Mouse (Mus musculus) hematopoietic stem cell, adult 5-6 weeks (primary cell): Measurements from ENCODE around the gene Bcat1. TPM values are rescaled to one million over a fixed set of nuclear protein-coding genes. Genes with fewer than 3 reads are reported as not detected.

ENCODE experiments used
- ATAC-seq, 2 experiments: fragments of 125-278 bp in 1 of 2; replicated peaks in 1 of 2; 2 replicates each; pipeline ENCODE4 v1.8.0; 2016 to 2017; ENCODE audit warnings: inconsistent platforms in 2 of 2, mild to moderate bottlenecking in 2 of 2, moderate number of reproducible peaks in 2 of 2, low read depth in 1 of 2, moderate TSS enrichment in 1 of 2; ENCODE audit not compliant: low FRiP score in 2 of 2, poor library complexity in 2 of 2, severe bottlenecking in 2 of 2, insufficient read depth in 1 of 2, low TSS enrichment in 1 of 2
- total RNA-seq: library from RNA; stranded (forward); fragments of 172-1452, 232-1000 nt; gene quantifications from 2 replicates; pipeline ENCODE4 v1.2.3, GENCODE M21; 2017

The Bcat1 gene
- 0.79 TPM in 1 of 2 replicates, not detected in the other for total RNA-seq

DNA sequence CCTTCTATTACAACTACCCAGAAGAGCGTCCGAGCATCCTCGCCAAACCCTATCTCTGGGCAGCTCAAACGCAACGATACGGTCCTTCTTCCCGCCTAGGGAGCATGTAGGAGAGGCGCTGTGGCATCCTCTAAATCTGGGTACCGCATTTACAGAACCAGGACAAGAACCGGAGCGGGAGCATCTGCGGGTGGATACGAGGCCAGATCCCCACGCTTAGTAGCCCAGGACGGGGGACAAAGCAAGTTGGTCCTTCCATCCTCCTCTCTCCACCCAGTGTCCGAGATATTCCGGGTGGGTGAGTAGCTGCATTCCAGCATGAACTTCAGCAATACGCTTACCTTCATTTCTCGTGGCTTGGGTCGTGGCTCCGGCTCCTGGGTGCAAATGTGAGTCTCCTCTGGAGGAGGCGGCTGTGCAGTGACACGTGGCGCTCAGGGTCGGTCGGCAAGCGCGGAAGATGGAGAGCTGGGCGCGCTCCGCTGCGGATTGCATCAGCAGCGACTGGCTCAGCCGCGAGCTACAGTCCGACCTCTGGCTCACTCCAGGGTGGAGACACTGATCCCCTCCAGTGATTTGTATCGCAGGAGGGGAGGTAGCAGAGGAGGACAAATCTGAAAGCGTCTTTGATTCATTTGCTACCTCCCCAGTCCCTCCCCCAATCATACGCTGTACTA, at the start of gene Bcat1:
Gene Bcat1 (minus strand): TSS at position 637 of the 677 bp plus-strand sequence.
- peak; percentile 54 to 68; a peak in 3 of 4 replicates for ATAC-seq

DNA sequence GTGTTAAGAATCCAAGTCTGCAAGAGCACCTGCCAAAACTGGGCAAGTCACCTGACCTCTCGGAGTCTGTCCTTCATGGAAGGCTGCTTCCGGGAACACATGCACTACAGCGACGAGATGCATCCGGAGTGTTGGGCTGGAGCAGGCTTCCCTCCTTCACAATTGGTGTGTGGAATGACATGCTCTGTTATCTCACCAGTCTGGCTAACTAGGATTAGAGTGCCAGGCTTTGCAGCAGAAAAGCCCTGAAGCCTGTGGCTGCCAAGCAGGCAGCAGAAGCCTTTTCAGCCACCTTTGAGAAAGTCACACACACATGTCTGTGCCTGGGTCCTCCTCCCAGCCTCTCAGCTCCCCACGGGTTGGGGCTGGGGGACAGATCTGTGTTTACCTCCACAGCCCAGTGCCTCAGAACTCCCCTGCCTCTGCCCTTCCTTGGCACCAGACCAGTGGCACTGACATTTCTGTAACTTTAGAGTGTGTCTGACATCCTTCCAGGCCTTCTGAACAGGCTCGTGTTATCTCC, 49.7 kb upstream of the Bcat1 start:
- no peak for ATAC-seq

- no peak for ATAC-seq
Observed at GRCm38 (mm10) chr6:145124621-145125020, 48.6 kb upstream of the Bcat1 start.

DNA sequence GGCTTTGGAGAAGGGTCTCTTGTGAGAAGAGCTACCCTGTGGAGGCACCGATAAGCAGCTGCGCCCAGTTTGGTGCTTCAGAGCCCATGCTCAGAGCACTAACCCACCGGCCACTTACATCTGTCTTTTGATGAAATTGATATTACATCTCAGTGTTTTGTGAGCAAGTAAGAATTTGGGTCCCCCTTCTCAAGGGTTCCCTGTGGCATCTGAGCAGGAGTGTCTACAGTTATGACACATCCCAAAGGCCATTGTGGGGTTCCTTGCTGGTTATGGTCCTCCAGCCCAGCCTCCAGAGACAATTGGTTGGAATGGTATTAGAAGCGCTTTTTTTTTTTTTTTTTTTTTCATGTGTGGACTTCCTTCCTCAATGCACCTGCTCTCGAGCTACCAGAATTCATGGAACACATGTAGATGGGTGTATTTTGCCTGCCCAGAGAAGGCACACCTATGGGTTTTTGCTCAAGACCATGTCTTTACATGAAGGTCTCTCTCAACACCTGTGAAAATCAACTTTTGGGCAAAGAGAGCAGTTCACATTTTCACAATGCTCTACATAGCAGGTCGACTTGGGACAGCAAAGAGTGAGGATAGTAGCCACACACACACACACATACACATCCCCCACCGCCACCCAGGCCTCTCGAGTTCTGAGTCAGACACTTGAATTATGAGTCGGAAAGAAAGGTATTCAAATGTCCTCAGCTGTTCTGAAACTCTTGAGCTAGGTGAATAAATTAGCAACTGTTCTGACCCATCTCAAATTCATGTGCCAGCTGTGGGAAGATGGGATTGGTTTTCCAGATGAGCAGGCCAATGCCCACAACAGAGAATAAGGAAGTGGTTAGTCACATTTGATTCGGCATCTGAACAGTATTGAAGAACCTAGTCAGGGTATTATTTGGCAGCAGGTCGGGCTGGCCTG, 47.4 kb upstream of the Bcat1 start:
- 0 out of 4 replicates have a peak, but pooled peaks of 1 of the 2 experiments have one; percentile 9 for ATAC-seq

DNA sequence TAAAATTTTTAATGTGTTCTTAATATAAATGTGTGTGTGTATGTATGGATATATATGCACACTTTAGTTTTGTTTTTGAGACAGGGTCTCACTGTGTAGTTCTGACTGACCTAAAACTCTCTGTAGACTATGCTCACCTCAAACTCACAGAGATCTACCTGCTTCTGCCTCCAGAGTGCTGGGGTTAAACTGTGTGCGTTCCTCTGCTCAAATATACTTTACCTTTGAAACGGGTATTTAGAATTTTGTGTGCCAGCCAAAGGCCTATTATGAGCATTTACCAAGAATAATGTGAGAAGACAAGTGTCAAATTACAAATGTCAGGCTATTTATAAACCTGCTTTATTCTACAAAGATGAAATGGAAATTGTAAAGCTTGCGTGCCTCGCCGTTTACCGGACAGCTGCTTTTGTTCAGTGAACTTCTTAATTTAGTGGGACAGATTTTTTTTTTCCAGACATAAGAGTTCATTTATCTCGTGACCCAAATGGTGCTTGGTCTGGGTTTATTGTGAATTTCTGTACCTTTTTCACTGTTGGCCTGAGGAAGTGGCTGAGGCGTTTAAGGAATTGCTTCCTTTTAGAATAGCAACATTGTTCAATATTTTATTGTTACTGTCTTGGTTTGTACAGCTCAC, 46.6 kb upstream of the Bcat1 start:
- ATAC-seq = no peak

DNA sequence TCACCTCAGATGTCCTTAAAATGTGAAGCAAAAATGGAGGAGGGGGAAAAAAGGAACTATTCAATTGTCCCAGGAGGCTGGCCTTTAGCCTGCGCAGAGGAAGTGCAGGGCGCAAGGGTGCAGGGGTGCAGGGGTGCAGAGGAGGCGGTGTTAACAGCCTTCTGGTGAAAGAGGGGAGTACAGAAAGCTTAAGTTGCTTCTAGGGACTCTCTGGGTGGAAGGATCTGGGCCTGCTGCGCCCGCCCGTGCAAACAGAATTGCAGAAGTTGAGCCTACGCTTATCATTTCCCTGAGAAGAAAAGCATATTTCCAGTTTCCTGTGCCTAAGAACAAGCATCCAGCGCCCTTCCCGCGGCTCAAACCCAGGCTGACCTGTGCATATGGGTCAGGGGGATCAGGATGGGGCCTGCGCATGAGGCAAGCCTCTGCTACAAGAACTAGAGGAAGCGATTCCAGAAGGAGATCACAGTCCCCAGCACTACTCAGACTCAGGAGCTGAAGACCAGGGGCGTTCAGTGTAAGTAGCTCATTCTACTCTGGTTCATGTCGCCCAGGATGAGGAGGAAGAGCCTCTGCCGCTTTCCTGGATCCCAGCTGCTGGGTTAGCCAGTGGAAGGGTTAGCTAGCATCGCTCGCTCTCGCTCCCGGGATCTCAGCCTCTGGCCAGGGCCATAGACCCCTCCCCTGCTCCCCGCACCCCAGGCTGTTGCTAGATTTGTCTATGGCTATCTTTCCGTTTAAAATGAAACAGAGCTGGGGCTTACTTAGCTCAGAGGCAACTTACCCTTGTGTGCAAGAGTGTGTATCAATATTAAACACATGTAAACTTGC, 45.8 kb upstream of the Bcat1 start:
- peak; percentile 84 to 85 for ATAC-seq

GRCm38 (mm10) chr6:145120787-145121589, 45.0 kb upstream of the Bcat1 start:
- peak; percentile 35 for ATAC-seq

- ATAC-seq = no peak
Observed at GRCm38 (mm10) chr6:145120086-145120485, 44.1 kb upstream of the Bcat1 start.

- no peak for ATAC-seq
Observed at GRCm38 (mm10) chr6:145116098-145116672, 40.2 kb upstream of the Bcat1 start.

DNA sequence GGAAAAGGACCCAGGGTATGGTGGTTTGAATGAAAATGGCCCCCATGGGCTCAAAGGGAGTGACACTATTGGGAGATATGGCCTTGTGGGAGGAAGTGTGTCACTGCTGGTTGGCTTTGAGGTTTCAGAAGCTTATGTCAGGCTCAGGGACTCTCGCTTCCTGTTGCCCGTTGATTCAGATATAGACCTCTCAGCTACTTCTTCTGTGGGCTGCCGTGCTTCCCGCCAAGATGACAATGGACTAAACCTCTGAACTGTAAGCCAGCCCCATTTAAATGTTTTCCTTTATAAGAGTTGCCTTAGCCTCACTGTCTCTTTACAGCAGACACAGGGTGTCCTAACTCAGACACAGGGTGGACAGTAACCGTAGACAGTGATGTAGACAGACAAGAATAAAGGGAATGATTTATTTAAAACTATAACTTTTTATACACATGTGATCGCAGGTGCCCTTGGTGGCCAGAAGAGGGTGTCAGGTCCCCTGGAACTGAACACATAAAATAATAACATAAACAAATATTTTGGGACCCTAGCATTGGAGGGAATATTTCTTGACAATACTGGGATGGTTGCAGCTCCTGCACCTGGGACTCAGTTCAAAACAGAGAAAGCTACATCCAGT, 39.6 kb upstream of the Bcat1 start, which contains the start of gene Lrmp:
Gene Lrmp (plus strand): TSS at position 178 of the 622 bp plus-strand sequence.
- peak; percentile 71 to 92 for ATAC-seq

- no peak for ATAC-seq
Observed at GRCm38 (mm10) chr6:145114561-145114960, 38.6 kb upstream of the Bcat1 start.

DNA sequence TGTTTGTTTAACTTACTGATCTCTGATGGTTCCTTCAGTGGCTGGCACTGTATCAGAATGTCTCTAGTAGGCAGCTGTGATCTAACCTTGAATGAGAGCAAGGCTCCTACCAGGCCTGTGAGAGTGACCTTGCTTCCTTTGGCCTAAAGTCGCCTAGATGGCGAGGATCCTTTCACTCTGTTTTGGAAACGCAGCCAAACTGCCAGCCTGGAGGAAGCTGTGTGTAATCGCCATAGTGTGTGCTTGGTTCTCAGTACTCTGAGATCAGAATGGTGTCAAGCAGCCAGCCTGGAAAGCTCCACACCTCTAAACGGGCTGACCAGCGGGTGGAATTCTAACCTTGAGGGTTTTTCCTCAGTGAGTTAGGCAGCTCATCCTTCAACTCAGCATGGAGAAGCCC, 36.9 kb upstream of the Bcat1 start:
- ATAC-seq = no peak

DNA sequence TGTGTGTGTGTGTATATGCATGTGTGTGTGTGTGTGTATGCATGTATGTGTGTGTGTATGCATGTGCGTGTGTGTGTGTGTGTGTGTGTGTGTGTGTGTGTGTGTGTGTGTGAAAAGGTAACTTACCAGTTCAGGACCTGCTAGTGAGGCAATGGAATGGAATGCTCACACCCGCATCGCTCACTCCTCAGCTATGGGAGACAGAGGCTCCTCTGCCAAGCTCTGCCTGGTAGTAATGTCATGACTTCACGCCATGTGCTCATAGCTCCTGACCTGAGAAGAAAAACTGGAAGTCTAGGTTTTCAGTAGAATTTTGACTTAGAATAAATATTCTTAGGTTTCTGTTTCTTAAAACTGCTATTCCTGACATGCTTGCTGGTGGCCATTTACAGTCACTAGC, 34.8 kb upstream of the Bcat1 start:
- no peak for ATAC-seq

DNA sequence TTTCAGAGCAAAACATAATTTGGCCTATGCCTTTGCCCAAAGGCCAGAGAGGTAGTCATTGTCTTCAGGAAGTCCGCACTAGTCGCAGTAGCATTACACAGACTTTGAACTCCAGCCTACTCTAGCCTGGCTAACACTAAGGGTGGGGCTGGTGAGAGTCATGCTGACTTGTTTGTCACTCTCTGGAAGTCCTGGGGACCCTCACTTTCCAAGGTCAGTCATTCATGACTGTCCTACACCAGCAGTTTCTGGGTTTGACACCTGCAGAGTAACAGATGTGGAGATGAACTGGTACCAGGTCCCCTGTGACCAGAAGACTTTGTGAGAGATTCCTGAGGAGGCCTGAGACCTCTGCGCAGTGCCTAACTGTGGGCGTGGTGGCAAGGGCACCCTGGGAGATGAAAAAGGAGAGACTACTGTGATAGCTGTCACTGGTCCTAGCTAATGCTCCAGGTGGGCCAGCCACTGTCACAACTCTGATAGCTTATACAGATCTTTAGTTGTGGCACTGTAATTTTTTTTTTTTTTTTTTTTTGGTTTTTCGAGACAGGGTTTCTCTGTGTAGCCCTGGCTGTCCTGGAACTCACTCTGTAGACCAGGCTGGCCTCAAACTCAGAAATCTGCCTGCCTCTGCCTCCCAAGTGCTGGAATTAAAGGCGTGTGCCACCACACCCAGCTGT, 30.3 kb upstream of the Bcat1 start:
- no peak for ATAC-seq

DNA sequence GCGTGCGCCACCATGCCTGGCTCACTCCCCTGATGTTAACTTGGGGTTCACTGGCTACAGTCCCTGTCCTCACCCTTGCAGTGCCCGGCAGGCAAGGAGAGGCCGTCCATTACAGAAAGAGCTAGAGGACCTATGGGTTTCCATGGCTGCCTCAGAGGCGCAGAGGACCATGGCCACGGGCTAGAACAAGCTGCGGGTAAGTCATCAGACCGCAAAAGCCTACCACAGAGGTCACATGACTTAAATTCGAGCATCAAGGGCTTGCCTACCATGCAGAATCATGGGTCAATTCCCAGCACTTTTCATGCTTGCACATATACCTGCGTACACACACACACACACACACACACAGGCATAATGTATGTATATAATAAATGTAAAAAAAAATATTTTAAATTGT, 29.5 kb upstream of the Bcat1 start:
- ATAC-seq = no peak
